Mouse (Mus musculus) heart, adult 2 months (tissue): ENCODE measurements at regions not wholly inside any gene's neighbourhood (a gene's known extent, or its start where the extent isn't known, plus 50 kb on each side); places are given as distances from the start of the nearest gene placed in this dataset.

Source experiments
- DNase-seq, 2 experiments: peaks; one replicate each; pipeline ENCODE4 v3.0.0; 2021
- H3K27ac ChIP-seq: fragments of 200-600 bp; 2 replicates; pipeline ENCODE4 v1.8.1; 2022
- H3K27me3 ChIP-seq: fragments of 200-500 bp; 2 replicates; pipeline ENCODE4 v1.6.1; 2012; ENCODE audit warnings: mild to moderate bottlenecking, low read length, inconsistent platforms, mixed read lengths; ENCODE audit not compliant: control insufficient read depth, insufficient read depth
- H3K36me3 ChIP-seq: fragments of 200-500 bp; 2 replicates; pipeline ENCODE4 v1.6.1; 2012; ENCODE audit warnings: low read length, inconsistent platforms; ENCODE audit not compliant: control insufficient read depth, insufficient read depth
- H3K4me1 ChIP-seq: fragments of 200-500 bp; 2 replicates; pipeline ENCODE4 v1.6.1; 2011; ENCODE audit warnings: low read length; ENCODE audit not compliant: control insufficient read depth, insufficient read depth
- H3K4me3 ChIP-seq: fragments of 200-600 bp; 2 replicates; pipeline ENCODE4 v1.8.1; 2022
- H3K79me2 ChIP-seq: fragments of 200-500 bp; replicated peaks from 2 replicates; pipeline ENCODE4 v1.6.1; 2012; ENCODE audit warnings: mild to moderate bottlenecking, inconsistent platforms, low read length, moderate library complexity, mixed read lengths; ENCODE audit not compliant: control insufficient read depth, insufficient read depth
- H3K9ac ChIP-seq: fragments of 200-500 bp; 2 replicates; pipeline ENCODE4 v1.6.1; 2012; ENCODE audit warnings: low read depth, mild to moderate bottlenecking, control low read depth, inconsistent platforms, low read length, mixed read lengths
- CTCF ChIP-seq: fragments of 200-600 bp; IDR thresholded peaks from 2 replicates; pipeline ENCODE4 v1.8.1; 2022; ENCODE audit warnings: antibody characterized with exemption, mild to moderate bottlenecking, moderate library complexity
- EP300 ChIP-seq: fragments of 200-500 bp; IDR thresholded peaks from 2 replicates; pipeline ENCODE4 v1.6.1; 2011; ENCODE audit warnings: low read depth, low read length, control low read depth; ENCODE audit not compliant: insufficient read depth
- POLR2A ChIP-seq: fragments of 200-500 bp; IDR thresholded peaks from 2 replicates; pipeline ENCODE4 v1.6.1; 2011; ENCODE audit warnings: mild to moderate bottlenecking, low read depth, low read length, control low read depth; ENCODE audit not compliant: insufficient read depth
- WGBS: fragments of 180-500 bp; shearing (Covaris S2); methylation state at CpG from one replicate; pipeline ENCODE4 v1.1.7; 2018; 5-methylcytosine and 5-hydroxymethylcytosine counted together
- intact Hi-C: fragments of 180-260 bp; cut with DNase I; formaldehyde crosslinking; loops from one replicate; pipeline ENCODE4 v1.15.1; 2025

DNA sequence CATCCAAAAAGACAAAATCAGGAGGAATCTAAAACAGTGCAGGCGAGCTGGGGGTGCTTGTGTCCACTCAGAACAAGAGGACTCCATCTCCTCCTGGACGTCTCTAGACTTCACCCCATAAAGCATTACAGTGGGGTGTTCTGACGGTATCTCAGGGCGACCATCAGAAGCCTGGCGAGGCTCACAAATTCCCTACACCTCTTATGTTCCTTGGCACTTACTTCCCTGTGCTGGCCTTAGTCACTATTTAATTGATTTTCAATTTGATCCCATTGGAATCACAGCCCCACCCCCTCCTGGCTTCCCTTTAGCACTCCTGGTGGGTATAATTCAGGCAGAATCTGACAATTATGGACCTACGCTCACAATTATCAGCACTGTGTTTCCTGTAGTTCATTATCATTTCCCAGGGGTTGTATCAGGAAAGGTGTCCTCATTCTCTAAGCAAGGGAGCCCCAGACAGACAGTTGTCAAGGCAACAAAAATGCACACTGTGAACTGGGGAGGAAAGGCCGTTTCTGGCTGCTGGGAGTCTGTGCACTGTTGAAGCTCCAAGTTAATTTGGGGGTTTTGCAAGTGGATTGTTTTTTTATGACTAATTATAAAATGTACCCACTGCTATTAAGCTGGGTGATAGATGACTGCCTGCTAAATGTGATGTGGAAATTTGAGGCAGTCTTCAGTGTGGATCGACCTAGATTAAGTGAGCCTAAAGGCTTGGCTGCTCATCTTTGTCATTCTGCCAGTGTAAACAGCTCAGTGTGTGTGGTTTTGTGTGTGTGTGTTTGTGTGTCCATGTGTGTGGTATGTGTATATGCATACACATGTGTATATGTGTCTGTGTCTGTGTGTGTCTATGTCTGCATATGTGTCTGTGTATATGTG is 115.6 kb upstream of the Kcnj15 start:
- no peak overlapping the region for H3K9ac ChIP-seq
- H3K27me3 ChIP-seq = no peaks in the 10 kb centered on the region
- H3K79me2 ChIP-seq = no peaks in the 10 kb centered on the region
- no peak for DNase-seq
- H3K36me3 ChIP-seq = no peaks in the 10 kb centered on the region
- H3K4me1 ChIP-seq = no peaks in the 10 kb centered on the region
- intact Hi-C loops = no loop called here
- no peak overlapping the region for H3K27ac ChIP-seq
- TF ChIP-seq POLR2A (no peak), EP300 (no peak), CTCF (no peak)
- H3K4me3 ChIP-seq = no peak overlapping the region
- 62% methylated on average over 8 of the region's 8 CpGs for WGBS

GRCm38 (mm10) chr16:95150499-95150898 is 106.9 kb upstream of the Kcnj15 start:
- no peaks in the 10 kb centered on the region for H3K4me1 ChIP-seq
- no peaks in the 10 kb centered on the region for H3K27me3 ChIP-seq
- H3K9ac ChIP-seq = no peak overlapping the region
- no peak overlapping the region for H3K27ac ChIP-seq
- intact Hi-C loops = no loop called here
- 43% methylated on average over 8 of the region's 8 CpGs for WGBS
- no peaks in the 10 kb centered on the region for H3K79me2 ChIP-seq
- DNase-seq = no peak
- H3K4me3 ChIP-seq = no peak overlapping the region
- TF ChIP-seq CTCF = no peak
- TF ChIP-seq POLR2A = no peak
- no peak for TF ChIP-seq EP300
- no peaks in the 10 kb centered on the region for H3K36me3 ChIP-seq

DNA sequence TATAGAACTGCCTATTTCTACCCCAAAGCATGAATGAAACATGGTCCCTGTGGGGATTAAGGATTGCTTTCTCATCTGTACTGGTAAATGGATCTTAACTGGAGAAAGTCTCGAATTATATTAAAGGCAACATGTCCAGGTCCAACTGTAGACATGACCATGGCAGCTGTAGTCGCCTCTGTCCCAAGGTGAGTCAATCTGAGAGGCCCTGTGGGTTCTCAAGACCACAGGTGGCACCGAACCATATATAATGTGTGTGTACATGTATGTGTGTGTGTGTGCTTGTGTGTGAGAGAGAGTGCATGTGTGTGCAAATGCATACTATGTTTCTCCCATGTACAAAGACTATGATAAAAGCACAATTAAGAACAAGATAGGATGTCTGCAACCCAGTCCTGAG is 105.9 kb upstream of the Kcnj15 start:
- no peak for DNase-seq
- TF ChIP-seq EP300 (no peak), POLR2A (no peak), CTCF (no peak)
- Histone ChIP-seq H3K27ac (no peak overlapping the region), H3K4me3 (no peak overlapping the region), H3K79me2 (no peaks in the 10 kb centered on the region), H3K36me3 (no peaks in the 10 kb centered on the region), H3K27me3 (no peaks in the 10 kb centered on the region), H3K9ac (no peak overlapping the region), H3K4me1 (no peaks in the 10 kb centered on the region)
- 69% methylated on average over 3 of the region's 3 CpGs for WGBS
- intact Hi-C loops = no loop called here

- Histone ChIP-seq H3K36me3 (no peaks in the 10 kb centered on the region), H3K4me1 (no peaks in the 10 kb centered on the region), H3K27me3 (no peaks in the 10 kb centered on the region), H3K9ac (no peak overlapping the region), H3K27ac (no peak overlapping the region), H3K4me3 (no peak overlapping the region), H3K79me2 (no peaks in the 10 kb centered on the region)
- 86% methylated on average over 6 of the region's 6 CpGs for WGBS
- no peak for DNase-seq
- intact Hi-C loops = no loop called here
- TF ChIP-seq POLR2A (no peak), EP300 (no peak), CTCF (no peak)
Observed at GRCm38 (mm10) chr16:95151914-95152313, 105.4 kb upstream of the Kcnj15 start.

DNA sequence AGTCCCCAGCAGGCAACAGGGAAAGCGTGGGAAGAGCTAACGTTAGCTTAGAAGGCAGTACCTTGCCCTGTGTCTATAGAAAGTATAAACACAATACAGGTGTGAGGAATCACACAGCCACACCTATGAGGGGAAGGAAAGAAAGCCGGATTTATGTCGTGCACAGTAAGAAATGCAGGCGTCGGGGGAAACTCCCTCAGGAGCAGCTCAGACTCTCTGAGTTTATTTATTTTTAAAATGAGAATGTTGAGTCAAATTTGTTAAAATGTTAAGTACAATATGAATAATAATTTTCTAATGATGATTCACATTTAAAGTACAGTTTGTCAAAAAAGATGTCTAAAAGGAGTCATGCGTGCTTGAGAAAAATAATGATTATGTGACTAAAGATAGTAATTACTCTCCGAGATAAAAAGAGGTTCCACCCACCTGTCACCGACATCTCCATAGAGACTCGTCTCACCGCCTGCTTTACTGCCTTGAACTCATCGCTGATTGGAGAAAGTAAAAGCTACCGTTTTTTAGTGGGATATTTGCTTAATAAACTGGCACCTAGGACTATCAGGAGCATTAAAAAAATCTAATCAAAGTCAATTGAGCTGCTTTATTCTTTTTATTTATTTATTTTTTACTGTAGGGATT is 104.5 kb upstream of the Kcnj15 start:
- 61% methylated on average over 13 of the region's 13 CpGs for WGBS
- no peak overlapping the region for H3K27ac ChIP-seq
- TF ChIP-seq CTCF (no peak), EP300 (no peak), POLR2A (no peak)
- H3K27me3 ChIP-seq = no peaks in the 10 kb centered on the region
- H3K4me3 ChIP-seq = no peak overlapping the region
- no peak for DNase-seq
- no peak overlapping the region for H3K9ac ChIP-seq
- H3K79me2 ChIP-seq = no peaks in the 10 kb centered on the region
- intact Hi-C loops = no loop called here
- no peaks in the 10 kb centered on the region for H3K36me3 ChIP-seq
- H3K4me1 ChIP-seq = no peaks in the 10 kb centered on the region

GRCm38 (mm10) chr16:95168349-95168748 is 89.0 kb upstream of the Kcnj15 start:
- intact Hi-C loops = no loop called here
- no peak overlapping the region for H3K4me3 ChIP-seq
- H3K79me2 ChIP-seq = no peaks in the 10 kb centered on the region
- H3K4me1 ChIP-seq = no peaks in the 10 kb centered on the region
- no peak overlapping the region for H3K9ac ChIP-seq
- WGBS = 47% methylated on average over 7 of the region's 7 CpGs
- TF ChIP-seq CTCF = no peak
- no peak for TF ChIP-seq EP300
- TF ChIP-seq POLR2A = no peak
- H3K36me3 ChIP-seq = no peaks in the 10 kb centered on the region
- no peaks in the 10 kb centered on the region for H3K27me3 ChIP-seq
- no peak for DNase-seq
- no peak overlapping the region for H3K27ac ChIP-seq
